Mouse (Mus musculus) cortical plate, adult 2 months (tissue): ENCODE results near the gene Apaf1. TPM values are rescaled to one million over a fixed set of nuclear protein-coding genes. Genes with fewer than 3 reads are reported as not detected.

ENCODE experiments used
- H3K27ac ChIP-seq: fragments of 200-500 bp; 2 replicates; pipeline ENCODE4 v1.5.1; 2012; ENCODE audit warnings: low read length, control low read depth, inconsistent platforms; ENCODE audit not compliant: insufficient read depth
- H3K4me1 ChIP-seq: fragments of 200-500 bp; 2 replicates; pipeline ENCODE4 v1.6.1; 2011; ENCODE audit warnings: low read length; ENCODE audit not compliant: control insufficient read depth, insufficient read depth
- H3K4me3 ChIP-seq: fragments of 200-500 bp; 2 replicates; pipeline ENCODE4 v1.5.1; 2011; ENCODE audit warnings: mild to moderate bottlenecking, low read length, control low read depth; ENCODE audit not compliant: insufficient read depth
- CTCF ChIP-seq: fragments of 200-500 bp; IDR thresholded peaks from 2 replicates; pipeline ENCODE4 v1.5.1; 2011; ENCODE audit warnings: mild to moderate bottlenecking, control low read depth, low read length; ENCODE audit not compliant: insufficient read depth; ENCODE audit errors: extremely low read depth
- POLR2A ChIP-seq: fragments of 200-500 bp; IDR thresholded peaks from 2 replicates; pipeline ENCODE4 v1.6.1; 2011; ENCODE audit warnings: mild to moderate bottlenecking, low read length, control low read depth; ENCODE audit not compliant: insufficient read depth; ENCODE audit errors: extremely low read depth
- polyA plus RNA-seq: library from polyadenylated mRNA; depleted of rRNA; stranded (reverse); fragments of >200 nt; gene quantifications from 2 replicates; pipeline ENCODE4 v1.2.3, GENCODE M21; 2012

The Apaf1 gene
- polyA plus RNA-seq, 1 experiment, result 9.3 TPM

DNA sequence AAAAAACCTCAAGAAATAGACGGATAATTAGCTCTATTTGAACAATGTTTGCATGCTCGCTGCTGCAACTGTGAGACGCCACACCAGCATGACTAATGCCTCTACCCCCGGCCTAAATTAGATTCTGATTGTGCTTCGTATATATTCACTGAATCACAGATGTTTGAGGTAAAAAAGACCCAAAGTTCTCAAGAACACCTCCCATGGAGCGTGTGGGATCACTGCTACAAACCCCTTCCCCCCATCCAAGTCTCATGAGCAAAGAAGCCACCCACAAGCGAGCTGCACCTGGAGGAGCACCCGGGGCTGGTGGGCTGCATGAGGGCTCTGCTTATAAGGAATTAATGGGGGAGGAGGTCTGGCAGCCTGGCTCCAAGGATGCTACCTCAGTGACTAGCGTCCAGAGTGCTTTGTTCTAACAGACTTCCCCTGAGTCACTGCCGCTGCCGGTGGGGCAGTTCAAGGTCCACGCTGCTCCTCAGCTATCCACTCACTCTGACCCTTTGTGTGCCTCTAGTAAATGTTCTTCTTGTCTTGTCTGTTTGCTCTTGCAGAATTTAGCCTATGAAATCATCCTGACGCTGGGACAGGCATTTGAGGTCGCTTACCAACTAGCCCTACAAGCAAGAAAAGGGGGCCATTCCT lies 116.8 kb downstream of the Apaf1 start:
- peaks cover 24% of the 10 kb centered on the region for H3K4me1 ChIP-seq
- H3K4me3 ChIP-seq, result no peak overlapping the region
- TF ChIP-seq POLR2A (no peak), CTCF (no peak)
- H3K27ac ChIP-seq, result peak overlapping the region; percentile 57

DNA sequence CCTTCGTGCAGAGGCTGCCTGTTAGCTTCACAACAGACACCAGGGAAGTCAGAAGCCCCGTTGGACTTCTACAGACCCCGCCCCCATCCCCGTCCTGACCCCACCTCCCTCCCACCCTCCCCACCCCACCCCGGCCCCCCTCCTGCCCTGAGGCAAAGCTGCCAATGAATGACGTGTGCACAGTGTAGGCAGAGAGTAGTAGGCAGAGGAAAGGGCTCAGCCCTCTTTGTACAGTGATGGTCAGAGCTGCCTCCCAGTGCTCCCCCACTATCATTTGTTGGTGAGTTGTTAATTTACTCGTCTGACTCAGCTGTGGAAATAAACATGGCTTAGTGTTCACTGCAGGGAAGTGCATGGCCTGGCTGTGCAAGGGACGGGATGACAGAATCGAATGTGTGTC lies 118.1 kb downstream of the Apaf1 start:
- H3K4me1 ChIP-seq, result peaks cover 27% of the 10 kb centered on the region
- TF ChIP-seq POLR2A (no peak), CTCF (no peak)
- H3K27ac ChIP-seq, result no peak overlapping the region
- no peak overlapping the region for H3K4me3 ChIP-seq

DNA sequence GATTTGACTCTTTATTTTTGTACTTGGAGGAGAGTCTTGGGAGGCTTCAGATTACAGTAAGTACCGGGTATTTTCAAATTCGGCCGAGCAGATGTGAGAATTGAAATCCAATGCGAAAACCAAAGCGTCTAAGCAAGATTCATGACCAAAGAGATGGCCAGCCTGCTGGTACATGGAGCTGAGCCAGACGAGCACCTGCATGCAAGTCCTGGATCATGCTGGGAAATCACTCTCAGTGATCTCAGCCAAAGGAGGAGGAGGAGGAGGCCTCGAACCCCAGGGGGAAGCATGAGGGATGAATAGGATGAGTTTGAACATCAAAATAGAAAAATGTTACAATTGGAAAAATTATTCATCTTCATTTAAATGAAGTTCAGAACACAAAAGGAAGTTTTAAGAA lies 122.2 kb downstream of the Apaf1 start:
- H3K27ac ChIP-seq, result no peak overlapping the region; the same call in 1 of the 2 replicates
- no peak overlapping the region for H3K4me3 ChIP-seq
- no peak for TF ChIP-seq CTCF
- no peak for TF ChIP-seq POLR2A
- H3K4me1 ChIP-seq, result peaks cover 15% of the 10 kb centered on the region

DNA sequence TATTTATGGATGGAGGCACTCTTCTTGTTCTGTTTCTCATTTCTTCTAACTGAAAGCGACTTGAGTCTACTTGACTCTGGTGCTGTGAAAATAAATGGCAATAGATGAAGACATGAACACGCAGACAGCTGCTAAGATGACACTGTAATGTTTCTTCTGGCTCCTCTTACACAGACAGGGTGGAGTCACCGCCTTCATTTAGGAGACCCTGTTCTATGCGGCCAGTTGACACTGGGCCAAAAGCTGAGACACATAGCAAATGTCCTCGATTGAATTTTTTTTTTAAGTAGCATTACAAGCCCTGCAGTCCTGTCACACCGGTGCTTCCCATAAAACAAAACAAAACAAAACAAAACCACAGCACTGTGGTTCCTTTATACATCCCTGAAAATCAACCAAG lies 128.7 kb downstream of the Apaf1 start:
- Histone ChIP-seq H3K4me3 (no peak overlapping the region), H3K4me1 (peaks cover 6% of the 10 kb centered on the region; the same call in 1 of the 2 replicates), H3K27ac (peak overlapping the region; percentile 13; the same call in 1 of the 2 replicates)
- TF ChIP-seq POLR2A, result no peak
- TF ChIP-seq CTCF, result no peak

DNA sequence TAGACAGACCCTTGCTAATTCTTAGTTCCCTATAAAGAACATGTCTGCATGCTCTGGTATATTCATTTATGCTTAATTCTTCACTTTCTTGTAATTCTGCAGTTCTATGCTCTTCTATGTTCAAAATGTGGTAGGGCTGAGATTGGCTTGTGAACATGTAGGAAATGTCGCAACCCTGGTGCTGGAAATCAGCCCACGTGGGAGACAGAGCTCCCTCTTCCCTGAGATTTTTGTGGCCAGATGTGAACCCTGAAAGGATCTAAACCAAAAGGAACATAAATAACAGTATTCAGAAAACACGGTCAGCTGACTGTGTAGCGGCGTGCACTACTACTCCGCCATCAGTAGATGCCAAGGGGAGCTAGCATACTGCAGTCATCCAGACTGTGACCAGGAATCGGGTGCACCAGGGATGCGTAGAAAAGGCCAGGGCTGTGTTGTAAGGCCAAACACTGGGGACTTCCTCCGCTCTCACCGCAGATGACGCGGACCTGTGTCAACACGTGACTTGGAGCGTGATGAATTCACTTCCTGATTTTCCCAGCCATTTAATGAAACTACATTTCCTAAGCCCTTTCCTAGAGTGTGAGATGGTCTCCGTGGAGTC lies 129.4 kb downstream of the Apaf1 start:
- H3K4me3 ChIP-seq, result no peak overlapping the region
- peak overlapping the region; percentile 13; the same call in 1 of the 2 replicates for H3K27ac ChIP-seq
- TF ChIP-seq CTCF, result no peak
- no peak for TF ChIP-seq POLR2A

DNA sequence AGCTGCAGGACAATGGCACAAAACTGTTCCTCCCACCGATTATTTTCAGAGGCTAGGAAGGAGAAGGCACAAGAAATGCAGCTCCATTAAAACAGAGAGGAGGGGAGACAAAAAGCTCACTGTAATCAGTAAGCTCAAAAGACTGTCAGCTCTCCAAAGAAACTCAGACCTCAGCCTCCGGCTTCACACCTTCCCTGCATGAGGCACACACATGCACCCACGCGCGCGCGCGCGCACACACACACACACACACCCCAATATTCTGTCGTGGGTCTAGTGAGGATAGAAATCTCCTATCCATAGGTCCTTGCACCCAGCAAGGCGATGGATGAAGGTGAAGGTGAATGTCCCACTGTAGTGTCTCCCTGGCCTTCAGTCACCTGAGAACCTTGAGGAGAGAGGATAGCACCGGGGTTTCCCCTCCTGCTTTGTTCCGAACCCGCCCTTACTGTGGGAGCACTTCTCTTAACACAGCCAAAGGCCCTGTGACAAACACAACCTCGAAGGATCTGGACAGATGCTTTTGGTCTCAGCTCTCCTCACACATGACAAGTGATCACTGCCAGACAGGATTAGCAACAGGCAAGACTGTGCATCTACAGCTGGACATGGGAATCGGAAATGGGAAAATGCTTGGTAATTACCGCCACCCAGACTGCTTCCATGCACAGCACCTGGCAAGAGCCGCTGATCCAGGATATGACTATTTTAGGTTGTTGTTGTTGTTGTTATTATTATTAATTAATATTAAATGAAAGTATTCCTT lies 134.8 kb downstream of the Apaf1 start:
- TF ChIP-seq CTCF (no peak), POLR2A (no peak)
- peaks cover 5% of the 10 kb centered on the region for H3K4me1 ChIP-seq
- H3K27ac ChIP-seq, result no peak overlapping the region
- H3K4me3 ChIP-seq, result no peak overlapping the region

More for the DNA sequence above, 129.4 kb downstream of the Apaf1 start:
- peaks cover 6% of the 10 kb centered on the region; the same call in 1 of the 2 replicates for H3K4me1 ChIP-seq

DNA sequence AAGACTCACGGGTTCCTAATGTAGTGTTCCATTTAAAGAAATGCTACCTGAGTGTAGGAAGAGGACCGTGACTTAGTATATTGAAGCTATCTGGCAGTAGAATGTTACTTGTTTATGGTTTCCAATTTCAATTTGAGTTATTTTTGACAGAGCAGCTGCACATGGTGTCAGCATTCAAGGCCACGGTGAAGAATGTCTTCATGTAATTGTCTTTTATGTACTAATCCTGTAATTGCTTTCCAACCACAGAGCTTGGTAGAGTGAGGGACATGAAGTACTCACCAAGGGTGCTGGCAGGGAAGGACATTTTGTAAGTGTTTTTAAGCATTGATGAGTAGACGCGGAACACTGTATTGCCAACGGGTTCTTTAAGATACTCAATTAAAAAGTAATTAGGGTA lies 135.5 kb downstream of the Apaf1 start:
- H3K27ac ChIP-seq, result no peak overlapping the region
- H3K4me1 ChIP-seq, result peaks cover 7% of the 10 kb centered on the region
- H3K4me3 ChIP-seq, result no peak overlapping the region
- no peak for TF ChIP-seq CTCF
- no peak for TF ChIP-seq POLR2A

DNA sequence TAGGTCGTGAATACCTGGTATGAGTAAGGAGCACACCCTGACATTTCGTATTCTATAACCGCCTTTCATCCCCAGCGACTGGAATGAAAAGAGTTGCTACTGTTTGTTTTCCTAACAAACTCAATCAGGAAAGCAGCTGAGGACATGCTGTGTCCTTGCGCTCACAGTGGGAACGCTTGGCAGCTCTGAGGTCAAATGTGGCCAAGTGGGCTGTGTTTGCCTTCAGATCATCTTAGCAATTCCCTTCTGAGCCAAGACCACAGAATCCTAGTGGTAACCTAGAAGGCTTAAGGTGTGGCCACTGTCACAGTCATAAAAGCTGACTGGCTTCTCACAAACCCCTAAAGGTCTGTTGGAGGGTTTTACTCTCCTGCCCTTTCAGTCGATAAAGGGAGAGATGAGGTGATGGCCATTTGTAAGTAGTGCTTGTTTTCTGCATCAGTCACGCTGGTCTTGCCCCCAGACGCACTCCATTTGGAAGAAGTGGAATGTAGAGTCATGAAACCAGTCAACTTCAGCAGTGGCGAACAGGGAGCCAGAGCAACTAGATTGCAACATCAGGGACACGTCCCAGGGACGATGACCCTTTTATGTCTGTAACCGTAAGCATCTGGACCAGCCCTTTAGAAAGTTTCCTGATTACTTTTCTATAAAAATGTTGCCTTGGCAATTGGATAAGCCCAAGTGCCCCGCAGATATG lies 140.4 kb downstream of the Apaf1 start:
- peaks cover 26% of the 10 kb centered on the region for H3K4me1 ChIP-seq
- peak overlapping the region; percentile 60 for H3K27ac ChIP-seq
- no peak for TF ChIP-seq CTCF
- no peak overlapping the region for H3K4me3 ChIP-seq
